Mouse (Mus musculus): ENCODE measurements around the gene Cryzl1. TPM values are rescaled to one million over a fixed set of nuclear protein-coding genes. Genes with fewer than 3 reads are reported as not detected.
A peak's percentile ranks its signal among the peaks of the same experiment; 100 is the strongest.

Gene Cryzl1
- polyA plus RNA-seq, 1 experiment from 2014 or later: 74.6 TPM

- Histone ChIP-seq H3K4me1 (peaks cover 5% of the 10 kb centered on the region; the same call in 1 of the 2 replicates), H3K27ac (no peak overlapping the region), H3K9ac (no peak overlapping the region), H3K4me2 (no peak overlapping the region), H3K4me3 (no peak overlapping the region), H3K36me3 (peaks cover 34% of the 10 kb centered on the region), H3K9me3 (no peaks in the 10 kb centered on the region), H3K27me3 (no peaks in the 10 kb centered on the region)
- 79% methylated on average over 14 of the region's 14 CpGs for WGBS
- no peak for ATAC-seq (ENCODE audit: borderline replicate concordance, extremely low read depth, low FRiP score, low TSS enrichment)
Observed at GRCm38 (mm10) chr16:91704603-91705340, 24.0 kb downstream of the Cryzl1 start.

DNA sequence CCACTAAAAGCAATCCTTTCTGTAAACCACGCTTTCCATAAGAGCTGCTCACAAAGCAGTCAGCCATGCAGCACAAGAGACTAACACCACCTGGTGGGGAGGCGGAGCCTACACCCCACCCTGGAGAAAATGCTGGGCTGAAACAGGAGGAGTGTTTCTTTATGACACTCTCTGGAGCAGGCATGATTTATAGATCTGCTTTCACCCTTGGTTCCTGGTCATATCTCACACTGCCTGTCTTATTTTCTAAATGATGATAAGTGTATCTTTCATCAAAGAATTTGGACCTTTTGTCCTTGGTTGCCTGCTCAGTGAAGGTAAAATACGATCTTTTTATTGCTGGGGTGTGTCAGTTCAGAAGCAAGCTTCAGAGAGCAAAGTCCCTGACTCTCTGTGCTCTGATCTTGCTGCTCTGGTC is 26.0 kb downstream of the Cryzl1 start:
- no peaks in the 10 kb centered on the region for H3K9me3 ChIP-seq
- H3K9ac ChIP-seq: no peak overlapping the region
- peaks cover 5% of the 10 kb centered on the region; the same call in 1 of the 2 replicates for H3K4me1 ChIP-seq
- H3K27ac ChIP-seq: no peak overlapping the region
- 55% methylated on average over 3 of the region's 3 CpGs for WGBS
- ATAC-seq (ENCODE audit: borderline replicate concordance, extremely low read depth, low FRiP score, low TSS enrichment): no peak
- H3K27me3 ChIP-seq: no peaks in the 10 kb centered on the region
- peaks cover 37% of the 10 kb centered on the region for H3K36me3 ChIP-seq
- no peak overlapping the region for H3K4me2 ChIP-seq
- H3K4me3 ChIP-seq: no peak overlapping the region

- Histone ChIP-seq H3K9me3 (no peaks in the 10 kb centered on the region), H3K27me3 (no peaks in the 10 kb centered on the region), H3K36me3 (peaks cover 35% of the 10 kb centered on the region), H3K4me2 (no peak overlapping the region), H3K4me1 (peaks cover 5% of the 10 kb centered on the region; the same call in 1 of the 2 replicates), H3K9ac (no peak overlapping the region), H3K4me3 (no peak overlapping the region), H3K27ac (peak overlapping the region; percentile 31; the same call in 1 of the 2 replicates)
- ATAC-seq (ENCODE audit: borderline replicate concordance, extremely low read depth, low FRiP score, low TSS enrichment): peak; percentile 76; the same call in 1 of the 2 replicates
- WGBS: 55% methylated on average over 13 of the region's 13 CpGs
Observed at GRCm38 (mm10) chr16:91701908-91702307, 26.9 kb downstream of the Cryzl1 start.

DNA sequence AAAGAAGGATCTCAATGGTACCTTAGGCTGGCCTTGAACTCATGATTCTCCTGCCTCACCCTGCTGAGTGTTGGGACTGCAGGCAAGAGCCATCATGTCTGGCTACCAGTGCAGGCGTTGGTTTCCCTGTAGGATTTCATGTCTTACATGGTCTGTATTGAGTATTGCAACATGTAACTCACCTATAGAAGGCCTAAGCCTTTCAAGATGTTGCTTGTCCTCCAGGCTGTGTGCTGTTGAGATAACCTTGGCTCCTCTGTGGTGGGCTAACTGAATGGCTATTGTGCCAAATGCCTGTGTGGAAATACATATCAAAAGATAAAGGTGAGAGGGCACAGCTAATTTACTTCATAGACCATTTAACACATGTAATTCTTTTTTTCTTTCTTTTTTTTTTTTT is 29.8 kb downstream of the Cryzl1 start:
- Histone ChIP-seq H3K4me3 (no peak overlapping the region), H3K27me3 (no peaks in the 10 kb centered on the region), H3K4me1 (peaks cover 9% of the 10 kb centered on the region; the same call in 1 of the 2 replicates), H3K27ac (no peak overlapping the region), H3K9ac (no peak overlapping the region), H3K9me3 (no peaks in the 10 kb centered on the region), H3K36me3 (peaks cover 26% of the 10 kb centered on the region), H3K4me2 (no peak overlapping the region)
- 96% methylated on average over 1 of the region's 1 CpGs for WGBS
- ATAC-seq (ENCODE audit: borderline replicate concordance, extremely low read depth, low FRiP score, low TSS enrichment): no peak

DNA sequence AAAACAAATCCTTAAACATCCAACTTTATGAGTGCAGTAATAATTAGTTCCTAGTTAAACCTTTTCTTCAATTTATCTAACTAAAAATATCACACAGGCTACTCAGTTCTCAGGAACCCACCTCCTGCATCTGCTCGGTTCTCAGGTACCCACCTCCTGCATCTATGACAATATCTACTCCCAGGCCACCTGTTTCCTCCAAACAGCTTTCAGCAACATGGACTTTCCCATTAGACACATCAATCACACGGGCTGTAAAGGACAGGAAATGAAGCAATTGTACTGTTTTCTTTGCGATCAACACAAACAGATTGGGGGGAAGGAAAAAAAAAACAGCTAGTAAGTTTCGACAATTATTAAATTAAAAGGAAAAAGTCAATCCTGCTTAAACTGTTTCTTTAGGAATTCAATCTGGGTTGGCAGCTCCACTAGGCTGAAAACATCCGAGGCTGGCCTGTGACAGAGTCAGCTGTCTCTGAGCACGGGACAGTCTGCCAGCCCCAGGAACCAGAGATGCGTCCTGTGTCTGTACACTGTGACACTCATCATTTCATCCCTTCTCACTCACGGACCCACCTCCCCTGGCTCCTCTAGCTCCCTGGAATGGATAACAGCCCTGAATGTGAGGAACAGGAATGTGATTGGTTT is 33.5 kb downstream of the Cryzl1 start:
- no peak overlapping the region for H3K4me2 ChIP-seq
- 54% methylated on average over 8 of the region's 8 CpGs for WGBS
- 0 out of 2 replicates have a peak, but pooled peaks cover 4% of the 10 kb centered on the region for H3K4me1 ChIP-seq
- H3K27ac ChIP-seq: no peak overlapping the region
- peaks cover 24% of the 10 kb centered on the region for H3K36me3 ChIP-seq
- H3K9ac ChIP-seq: no peak overlapping the region
- no peaks in the 10 kb centered on the region for H3K27me3 ChIP-seq
- no peak for ATAC-seq (ENCODE audit: borderline replicate concordance, extremely low read depth, low FRiP score, low TSS enrichment)
- no peak overlapping the region for H3K4me3 ChIP-seq
- H3K9me3 ChIP-seq: no peaks in the 10 kb centered on the region

GRCm38 (mm10) chr16:91694455-91695084 is 34.2 kb downstream of the Cryzl1 start:
- Histone ChIP-seq H3K4me2 (no peak overlapping the region), H3K4me1 (peaks cover 7% of the 10 kb centered on the region; the same call in 1 of the 2 replicates), H3K9me3 (no peaks in the 10 kb centered on the region), H3K4me3 (no peak overlapping the region), H3K27me3 (no peaks in the 10 kb centered on the region), H3K36me3 (peaks cover 20% of the 10 kb centered on the region), H3K9ac (no peak overlapping the region), H3K27ac (no peak overlapping the region)
- ATAC-seq (ENCODE audit: borderline replicate concordance, extremely low read depth, low FRiP score, low TSS enrichment): peak; percentile 86
- WGBS: 23% methylated on average over 14 of the region's 14 CpGs

DNA sequence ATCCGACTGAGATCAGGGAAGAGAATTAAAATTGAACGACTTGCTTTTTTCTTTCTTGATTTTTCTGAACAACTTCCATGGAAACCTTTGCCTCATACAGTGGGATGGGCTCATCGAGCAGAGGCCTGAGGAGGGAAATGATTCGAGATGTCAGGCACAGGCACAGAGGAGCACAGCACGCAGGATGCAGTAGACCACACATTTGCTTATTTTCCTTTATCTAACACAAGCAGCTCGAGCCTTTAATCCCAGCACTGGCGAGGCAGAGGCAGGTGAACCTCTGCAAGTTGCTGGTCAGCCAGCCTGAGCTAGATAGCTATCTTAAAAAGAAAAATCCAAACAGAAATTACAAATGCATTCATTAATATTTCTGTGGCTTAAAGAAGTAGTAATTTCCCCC is 39.0 kb downstream of the Cryzl1 start:
- peak overlapping the region; percentile 83; the same call in 1 of the 2 replicates for H3K4me2 ChIP-seq
- H3K36me3 ChIP-seq: peaks cover 9% of the 10 kb centered on the region; the same call in 1 of the 2 replicates
- H3K27me3 ChIP-seq: no peaks in the 10 kb centered on the region
- H3K9me3 ChIP-seq: no peaks in the 10 kb centered on the region
- WGBS: 35% methylated on average over 7 of the region's 7 CpGs
- H3K4me3 ChIP-seq: no peak overlapping the region
- no peak overlapping the region for H3K27ac ChIP-seq
- peaks cover 18% of the 10 kb centered on the region; the same call in 1 of the 2 replicates for H3K4me1 ChIP-seq
- H3K9ac ChIP-seq: 0 out of 2 replicates have a peak overlapping the region, but pooled peaks have one; percentile 6
- no peak for ATAC-seq (ENCODE audit: borderline replicate concordance, extremely low read depth, low FRiP score, low TSS enrichment)

DNA sequence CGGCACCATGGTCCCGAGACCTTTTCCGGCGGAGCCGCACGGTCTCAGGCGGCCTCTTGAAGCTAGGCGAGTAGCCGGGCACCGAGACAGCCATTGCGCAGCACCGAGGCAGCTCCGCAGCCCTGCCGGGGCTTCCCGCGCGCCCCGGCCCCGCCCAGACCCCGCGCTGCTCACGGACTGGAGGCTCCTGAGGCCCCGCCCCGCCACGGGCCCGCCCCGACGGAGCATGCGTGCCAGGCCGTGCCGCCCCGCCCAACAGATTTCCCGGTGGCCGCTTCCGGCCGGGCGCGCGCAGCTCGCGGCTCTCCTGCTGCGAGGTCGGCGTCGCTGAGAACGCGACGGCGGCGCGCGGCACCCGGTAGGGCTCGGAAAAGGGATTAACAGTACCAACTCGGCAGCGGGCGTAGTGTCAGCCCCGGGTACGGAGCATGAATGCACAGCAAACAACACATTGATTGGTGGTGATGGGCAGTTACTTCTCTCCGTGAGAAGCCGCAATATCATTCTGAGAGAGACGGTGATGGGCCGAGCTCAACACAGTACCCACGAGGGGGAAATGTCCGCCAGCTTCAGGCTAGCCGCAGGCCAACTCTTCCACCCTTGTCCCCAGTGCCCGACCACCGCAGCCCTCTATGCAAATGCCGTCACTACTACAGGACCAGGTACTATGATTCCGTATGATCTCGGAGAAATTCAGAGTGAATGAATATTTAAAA is 40.0 kb downstream of the Cryzl1 start, which contains the start of gene Donson:
TSS of gene Donson (minus strand) at position 152 of the 716 bp plus-strand sequence.
- Histone ChIP-seq H3K9ac (peak within 1 kb of the TSS; percentile 71), H3K9me3 (no peaks in the 10 kb centered on the region), H3K27ac (peak within 1 kb of the TSS; percentile 80), H3K4me2 (peak within 1 kb of the TSS; percentile 83), H3K27me3 (no peaks in the 10 kb centered on the region), H3K36me3 (peaks cover 16% of the 10 kb centered on the region; the same call in 1 of the 2 replicates), H3K4me3 (peak within 1 kb of the TSS; percentile 75), H3K4me1 (peaks cover 18% of the 10 kb centered on the region; the same call in 1 of the 2 replicates)
- ATAC-seq (ENCODE audit: borderline replicate concordance, extremely low read depth, low FRiP score, low TSS enrichment): peak; percentile 99
- WGBS: under 1% methylated on average over 71 of the region's 71 CpGs

- peaks cover 18% of the 10 kb centered on the region; the same call in 1 of the 2 replicates for H3K4me1 ChIP-seq
- H3K4me3 ChIP-seq: peak overlapping the region; percentile 75
- WGBS: under 1% methylated on average over 51 of the region's 51 CpGs
- H3K36me3 ChIP-seq: peaks cover 22% of the 10 kb centered on the region
- H3K27ac ChIP-seq: peak overlapping the region; percentile 69
- H3K27me3 ChIP-seq: no peaks in the 10 kb centered on the region
- H3K9me3 ChIP-seq: no peaks in the 10 kb centered on the region
- peak overlapping the region; percentile 71 for H3K9ac ChIP-seq
- H3K4me2 ChIP-seq: peak overlapping the region; percentile 83
- peak; percentile 62 for ATAC-seq (ENCODE audit: borderline replicate concordance, extremely low read depth, low FRiP score, low TSS enrichment)
Observed at GRCm38 (mm10) chr16:91688023-91688618, 40.7 kb downstream of the Cryzl1 start.

GRCm38 (mm10) chr16:91686369-91686768 is 42.4 kb downstream of the Cryzl1 start:
- Histone ChIP-seq H3K36me3 (peaks cover 38% of the 10 kb centered on the region), H3K4me1 (peaks cover 18% of the 10 kb centered on the region; the same call in 1 of the 2 replicates), H3K4me3 (no peak overlapping the region), H3K9me3 (no peaks in the 10 kb centered on the region), H3K4me2 (no peak overlapping the region), H3K27ac (no peak overlapping the region), H3K27me3 (no peaks in the 10 kb centered on the region), H3K9ac (no peak overlapping the region)
- ATAC-seq (ENCODE audit: borderline replicate concordance, extremely low read depth, low FRiP score, low TSS enrichment): no peak
- WGBS: 79% methylated on average over 5 of the region's 5 CpGs

DNA sequence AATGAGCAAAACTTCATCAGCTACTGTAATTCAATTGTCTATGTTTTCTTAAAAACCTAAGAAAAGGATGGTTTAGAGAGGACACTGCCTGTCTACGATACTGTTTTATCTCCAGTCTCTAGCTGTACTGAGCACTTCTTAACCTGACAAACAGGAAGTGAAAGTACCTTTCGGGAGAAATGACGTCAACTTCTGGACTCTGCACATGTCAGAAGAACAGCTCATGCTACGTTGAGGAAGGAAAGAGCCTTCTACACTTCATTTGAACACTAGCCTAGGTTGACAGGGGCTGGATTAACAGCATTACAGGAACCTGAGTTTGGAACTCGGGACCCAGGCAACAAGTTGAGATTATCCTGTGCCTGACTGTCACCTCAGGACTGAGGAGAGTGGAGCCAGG is 43.2 kb downstream of the Cryzl1 start:
- no peaks in the 10 kb centered on the region for H3K27me3 ChIP-seq
- peaks cover 18% of the 10 kb centered on the region; the same call in 1 of the 2 replicates for H3K4me1 ChIP-seq
- ATAC-seq (ENCODE audit: borderline replicate concordance, extremely low read depth, low FRiP score, low TSS enrichment): no peak
- no peaks in the 10 kb centered on the region for H3K9me3 ChIP-seq
- no peak overlapping the region for H3K9ac ChIP-seq
- H3K4me2 ChIP-seq: no peak overlapping the region
- WGBS: 80% methylated on average over 5 of the region's 5 CpGs
- no peak overlapping the region for H3K27ac ChIP-seq
- no peak overlapping the region for H3K4me3 ChIP-seq
- H3K36me3 ChIP-seq: peaks cover 43% of the 10 kb centered on the region

Data from lung, embryonic 15.5 days (tissue).